ENCODE assay signal across 21 mouse cellular contexts in genomic region chr17:79547075-79547474, GRCm38 (mm10).
DNase-seq lines count a peak whose midpoint lies in the region; ATAC-seq and TF ChIP-seq lines count a peak whose summit lies in the region.
"Had no signal": no experiment of that assay in that cellular context is flagged by ENCODE, and none has a peak within 500 bp of the region (broad histone marks: within the 10 kb centered on the region; RNA-seq: fewer than 3 reads in every experiment).

No protein-coding gene starts in this region.

- no peaks in the 10 kb centered on the region for H3K36me3 ChIP-seq in midbrain, embryonic 14.5 days (ENCODE audit: control insufficient read depth, insufficient read depth, low read length)
- no peaks in the 10 kb centered on the region for H3K36me3 ChIP-seq in midbrain, embryonic 10.5 days
- no peaks in the 10 kb centered on the region for H3K36me3 ChIP-seq in midbrain, postnatal 0 days (ENCODE audit: insufficient read depth, low read length)
- H3K36me3 ChIP-seq: forebrain, embryonic 10.5 days; hindbrain, embryonic 10.5 days; hindbrain, embryonic 13.5 days had no signal

- no peaks in the 10 kb centered on the region for H3K9me3 ChIP-seq in midbrain, embryonic 14.5 days (ENCODE audit: control insufficient read depth, low read length)
- no peaks in the 10 kb centered on the region for H3K9me3 ChIP-seq in midbrain, embryonic 10.5 days (replicated peaks)
- no peaks in the 10 kb centered on the region for H3K9me3 ChIP-seq in midbrain, postnatal 0 days (ENCODE audit: low read length)
- H3K9me3 ChIP-seq: forebrain, embryonic 10.5 days; forebrain, embryonic 13.5 days; hindbrain, embryonic 10.5 days; hindbrain, embryonic 13.5 days had no signal

- no peaks in the 10 kb centered on the region for H3K27me3 ChIP-seq in midbrain, embryonic 14.5 days (ENCODE audit: control insufficient read depth, insufficient read depth, low read length)
- no peaks in the 10 kb centered on the region for H3K27me3 ChIP-seq in midbrain, embryonic 10.5 days (ENCODE audit: low read depth, poor library complexity, severe bottlenecking)
- no peaks in the 10 kb centered on the region for H3K27me3 ChIP-seq in midbrain, postnatal 0 days (ENCODE audit: insufficient read depth, low read length)
- H3K27me3 ChIP-seq: forebrain, embryonic 13.5 days; hindbrain, embryonic 13.5 days; Patski had no signal

- peak; percentile 17 for DNase-seq in adrenal gland, adult 2 months
- no peak for DNase-seq in adrenal gland, postnatal 10 days
- peak; percentile 18 for DNase-seq in midbrain, embryonic 14.5 days
- no peak for DNase-seq in midbrain, embryonic 10.5 days (ENCODE audit: low spot score)
- DNase-seq in midbrain, postnatal 0 days (ENCODE audit: low spot score) = peak; percentile 17
- no peak for DNase-seq in spleen, postnatal 36 days (ENCODE audit: low spot score in 2 of 2)
- no peak for DNase-seq in spleen, postnatal 14 days (ENCODE audit: low spot score in 2 of 2)
- DNase-seq: adrenal gland, postnatal 25 days; cerebellum, adult 18-20 months; cerebellum, adult 9-10 months; cerebellum, postnatal 14 days; gastrocnemius, postnatal 10 days; gastrocnemius, postnatal 36 days had no signal

- H3K4me3 ChIP-seq in midbrain, embryonic 14.5 days (replicated peaks; ENCODE audit: low read depth, low read length) = no peak overlapping the region
- H3K4me3 ChIP-seq in midbrain, embryonic 10.5 days = no peak overlapping the region
- no peak overlapping the region for H3K4me3 ChIP-seq in midbrain, postnatal 0 days (ENCODE audit: low read depth, low read length)
- H3K4me3 ChIP-seq: forebrain, embryonic 10.5 days; forebrain, embryonic 13.5 days; hindbrain, embryonic 10.5 days; hindbrain, embryonic 13.5 days had no signal

- no peak for ATAC-seq in midbrain, embryonic 14.5 days (ENCODE audit: low FRiP score, low TSS enrichment)
- ATAC-seq in midbrain, postnatal 0 days (ENCODE audit: low FRiP score) = no peak
- ATAC-seq: forebrain, embryonic 13.5 days; forebrain, embryonic 16.5 days; hindbrain, embryonic 16.5 days; Patski had no signal

- no peaks in the 10 kb centered on the region for H3K4me1 ChIP-seq in midbrain, embryonic 14.5 days (ENCODE audit: control insufficient read depth, insufficient read depth, low read length)
- no peaks in the 10 kb centered on the region for H3K4me1 ChIP-seq in midbrain, embryonic 10.5 days
- no peaks in the 10 kb centered on the region for H3K4me1 ChIP-seq in midbrain, postnatal 0 days (ENCODE audit: insufficient read depth, low read length)
- H3K4me1 ChIP-seq: forebrain, embryonic 10.5 days; forebrain, embryonic 13.5 days; hindbrain, embryonic 10.5 days; hindbrain, embryonic 13.5 days had no signal

- H3K9ac ChIP-seq in midbrain, embryonic 14.5 days (replicated peaks; ENCODE audit: low read length) = no peak overlapping the region
- no peak overlapping the region for H3K9ac ChIP-seq in midbrain, postnatal 0 days (replicated peaks; ENCODE audit: low read length, poor library complexity, severe bottlenecking)
- H3K9ac ChIP-seq: forebrain, embryonic 13.5 days; hindbrain, embryonic 13.5 days had no signal

- WGBS in midbrain, embryonic 14.5 days = 67% methylated on average over 2 of the region's 2 CpGs
- 93% methylated on average over 2 of the region's 2 CpGs for WGBS in midbrain, embryonic 10.5 days
- 60% methylated on average over 2 of the region's 2 CpGs for WGBS in midbrain, postnatal 0 days

- TF ChIP-seq CTCF in midbrain, postnatal 0 days (IDR thresholded peaks at IDR 0.05) = no peak

- no peak overlapping the region for H3K27ac ChIP-seq in midbrain, embryonic 14.5 days (replicated peaks; ENCODE audit: low read depth, low read length)
- no peak overlapping the region for H3K27ac ChIP-seq in midbrain, embryonic 10.5 days (replicated peaks)
- no peak overlapping the region for H3K27ac ChIP-seq in midbrain, postnatal 0 days (ENCODE audit: low read depth, low read length)
- H3K27ac ChIP-seq: forebrain, embryonic 10.5 days; forebrain, embryonic 13.5 days; hindbrain, embryonic 10.5 days; hindbrain, embryonic 13.5 days had no signal

- no peak overlapping the region for H3K4me2 ChIP-seq in midbrain, embryonic 14.5 days (ENCODE audit: low read length)
- H3K4me2 ChIP-seq in midbrain, postnatal 0 days (ENCODE audit: low read depth, low read length, poor library complexity, severe bottlenecking) = no peak overlapping the region
- H3K4me2 ChIP-seq: forebrain, embryonic 13.5 days; heart, embryonic 11.5 days; hindbrain, embryonic 13.5 days had no signal

Comparison
In these comparisons a context has a peak if more than half of its experiments do, and no peak if none do; other contexts are left out.
1. DNase-seq: peak in adrenal gland, adult 2 months (single experiment), midbrain, embryonic 14.5 days (single experiment) and midbrain, postnatal 0 days (single experiment); none in adrenal gland, postnatal 10 days (single experiment), midbrain, embryonic 10.5 days (single experiment), spleen, postnatal 36 days (0 of 2) and spleen, postnatal 14 days (0 of 2).